Mouse (Mus musculus): ENCODE measurements around the gene Oit1. TPM values are rescaled to one million over a fixed set of nuclear protein-coding genes. Genes with fewer than 3 reads are reported as not detected.

Gene Oit1
- polyA plus RNA-seq (2012): not detected in 2 replicates

DNA sequence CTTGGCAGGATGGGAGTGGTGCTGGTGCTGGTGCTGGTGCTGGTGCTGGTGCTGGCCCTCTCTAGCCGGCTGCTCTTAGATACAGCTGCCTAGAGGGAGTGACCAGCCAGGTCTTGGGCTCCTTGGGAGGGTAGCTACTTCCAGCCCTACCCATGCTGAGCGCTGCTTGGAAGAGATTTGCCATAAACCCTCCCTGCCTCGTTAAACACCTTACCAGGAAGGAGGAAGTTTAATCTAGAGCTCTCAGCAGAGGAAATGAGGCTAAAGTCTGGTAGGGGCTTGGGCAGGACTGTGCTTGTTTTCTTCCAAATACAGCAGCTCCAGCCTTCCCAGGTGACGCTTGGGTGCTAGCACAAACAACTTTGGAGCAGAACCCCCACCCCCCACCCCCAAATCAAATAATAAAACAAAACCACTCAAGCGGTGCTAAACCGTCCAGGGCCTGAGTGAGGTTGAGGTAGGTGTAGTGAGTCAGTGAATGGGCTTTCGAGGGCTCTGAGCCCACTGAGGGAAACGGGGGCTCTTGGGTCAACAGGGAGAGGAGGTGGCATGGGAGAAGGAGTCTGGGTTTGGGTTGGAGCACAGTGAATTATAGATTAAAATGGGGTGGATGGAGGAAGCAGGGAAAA is at the start of gene Oit1:
TSS of gene Oit1 (minus strand) at position 70 of the 629 bp plus-strand sequence.
- no peaks in the 10 kb centered on the region for H3K27me3 ChIP-seq (ENCODE audit: control insufficient read depth)
- no peaks in the 10 kb centered on the region for H3K4me1 ChIP-seq (ENCODE audit: control insufficient read depth)
- H3K36me3 ChIP-seq (ENCODE audit: control insufficient read depth): no peaks in the 10 kb centered on the region
- peaks cover 5% of the 10 kb centered on the region for H3K9me3 ChIP-seq (ENCODE audit: control insufficient read depth, low read length)
- no peak within 1 kb of the TSS for H3K4me3 ChIP-seq (replicated peaks)
- TF ChIP-seq TAL1 (IDR thresholded peaks at IDR 0.05; ENCODE audit: low read length): no peak
- no peak for TF ChIP-seq GATA1 (IDR thresholded peaks at IDR 0.05; ENCODE audit: low read length)

DNA sequence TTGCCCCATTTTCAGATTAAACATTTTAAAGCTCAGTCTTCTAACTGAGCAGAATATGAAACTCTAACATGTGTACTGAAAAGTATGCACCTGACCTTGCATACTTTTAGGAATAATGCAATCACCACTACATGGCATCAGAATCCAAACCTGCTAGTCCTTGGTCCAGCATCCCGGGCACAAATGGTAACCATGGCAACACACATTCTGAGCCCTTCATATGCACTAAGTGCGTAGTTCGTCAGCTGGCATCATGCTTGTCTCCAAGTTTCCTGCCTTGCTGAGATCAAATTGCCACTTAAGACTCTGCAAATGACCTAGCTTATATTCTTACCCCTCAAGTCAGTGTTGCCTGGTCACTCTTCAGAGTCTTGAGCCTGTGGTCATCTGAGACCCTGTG is 44.3 kb upstream of the Oit1 start:
- no peaks in the 10 kb centered on the region for H3K9me3 ChIP-seq (ENCODE audit: control insufficient read depth, low read length)
- H3K4me3 ChIP-seq (replicated peaks): no peak overlapping the region
- no peaks in the 10 kb centered on the region for H3K27me3 ChIP-seq (ENCODE audit: control insufficient read depth)
- TF ChIP-seq TAL1 (IDR thresholded peaks at IDR 0.05; ENCODE audit: low read length) (no peak), GATA1 (IDR thresholded peaks at IDR 0.05; ENCODE audit: low read length) (no peak)
- H3K4me1 ChIP-seq (ENCODE audit: control insufficient read depth): no peaks in the 10 kb centered on the region
- H3K36me3 ChIP-seq (ENCODE audit: control insufficient read depth): no peaks in the 10 kb centered on the region

DNA sequence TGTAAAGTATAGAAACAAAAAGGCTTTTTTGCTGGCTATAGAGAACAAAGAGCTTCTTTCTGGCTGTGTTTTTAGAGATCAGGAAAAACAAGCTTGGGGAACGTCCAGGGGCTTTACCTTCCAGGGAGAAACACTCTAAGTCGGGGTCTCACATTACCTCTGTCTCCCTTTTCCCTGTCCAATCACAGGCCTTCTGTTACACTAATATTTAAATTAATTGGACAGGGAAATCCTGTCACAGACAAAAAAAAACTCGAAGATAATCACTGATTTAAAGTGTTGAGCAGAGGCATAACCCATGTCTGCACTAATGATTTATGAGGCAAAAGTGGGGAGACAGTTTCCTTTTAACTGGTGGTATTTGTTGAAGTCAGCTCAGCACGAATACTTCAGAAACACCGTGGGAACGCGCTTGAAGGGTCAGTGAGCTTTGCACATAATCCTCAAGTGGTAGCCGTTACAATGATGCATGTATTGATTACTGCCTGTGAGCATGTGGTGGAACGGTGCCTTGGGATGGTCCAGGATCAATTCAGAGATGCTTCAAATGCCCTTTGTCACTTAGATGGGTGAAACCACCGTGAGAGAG is 42.7 kb upstream of the Oit1 start:
- TF ChIP-seq TAL1 (IDR thresholded peaks at IDR 0.05; ENCODE audit: low read length) (no peak), GATA1 (IDR thresholded peaks at IDR 0.05; ENCODE audit: low read length) (no peak)

DNA sequence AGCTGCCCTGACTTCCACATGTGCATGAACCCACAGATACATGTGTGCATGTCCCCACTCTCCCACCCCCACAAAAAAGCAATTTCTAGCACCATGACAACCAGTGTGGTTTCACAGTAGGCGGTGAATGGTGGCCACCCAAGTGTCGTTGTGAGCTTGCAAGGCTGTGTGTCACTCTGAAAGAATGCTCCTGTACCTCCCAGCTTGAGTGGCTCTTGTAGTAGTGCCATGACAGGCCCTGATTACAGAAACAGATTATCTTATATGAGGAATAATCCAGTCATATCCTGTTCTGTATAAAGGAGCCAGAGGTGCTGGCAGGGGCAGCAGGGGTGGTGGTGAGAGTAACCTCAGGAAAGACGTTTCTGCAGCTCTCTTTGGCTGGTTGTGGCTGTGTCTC is 40.1 kb upstream of the Oit1 start:
- Histone ChIP-seq H3K4me3 (replicated peaks) (no peak overlapping the region), H3K9me3 (ENCODE audit: control insufficient read depth, low read length) (no peaks in the 10 kb centered on the region), H3K36me3 (ENCODE audit: control insufficient read depth) (no peaks in the 10 kb centered on the region), H3K27me3 (ENCODE audit: control insufficient read depth) (no peaks in the 10 kb centered on the region), H3K4me1 (ENCODE audit: control insufficient read depth) (no peaks in the 10 kb centered on the region)
- no peak for TF ChIP-seq GATA1 (IDR thresholded peaks at IDR 0.05; ENCODE audit: low read length)
- TF ChIP-seq TAL1 (IDR thresholded peaks at IDR 0.05; ENCODE audit: low read length): no peak

More for the DNA sequence above, 42.7 kb upstream of the Oit1 start:
- no peaks in the 10 kb centered on the region for H3K9me3 ChIP-seq (ENCODE audit: control insufficient read depth, low read length)
- no peaks in the 10 kb centered on the region for H3K4me1 ChIP-seq (ENCODE audit: control insufficient read depth)
- no peak overlapping the region for H3K4me3 ChIP-seq (replicated peaks)
- H3K36me3 ChIP-seq (ENCODE audit: control insufficient read depth): no peaks in the 10 kb centered on the region
- no peaks in the 10 kb centered on the region for H3K27me3 ChIP-seq (ENCODE audit: control insufficient read depth)

DNA sequence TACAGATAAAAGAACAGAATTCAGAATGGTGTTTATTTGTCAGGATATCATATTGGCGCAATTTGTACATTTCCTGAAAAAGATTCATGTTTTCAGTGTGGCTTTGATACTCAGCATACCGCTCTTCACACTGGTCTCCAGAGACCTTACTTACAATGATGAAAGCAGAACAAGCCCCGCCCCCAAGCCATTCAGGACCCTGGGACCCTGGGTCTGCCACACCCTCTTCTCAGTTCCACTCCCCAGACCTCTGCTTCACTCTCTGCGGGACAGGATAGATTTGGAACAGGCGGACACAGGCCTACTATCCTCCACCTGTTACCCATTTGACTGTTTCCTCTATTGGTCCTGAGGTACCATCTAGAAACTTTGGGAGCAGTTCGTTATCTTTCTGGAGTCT is 27.4 kb upstream of the Oit1 start:
- Histone ChIP-seq H3K27me3 (ENCODE audit: control insufficient read depth) (no peaks in the 10 kb centered on the region), H3K9me3 (ENCODE audit: control insufficient read depth, low read length) (no peaks in the 10 kb centered on the region), H3K4me1 (ENCODE audit: control insufficient read depth) (no peaks in the 10 kb centered on the region), H3K36me3 (ENCODE audit: control insufficient read depth) (no peaks in the 10 kb centered on the region), H3K4me3 (replicated peaks) (no peak overlapping the region)
- no peak for TF ChIP-seq TAL1 (IDR thresholded peaks at IDR 0.05; ENCODE audit: low read length)
- TF ChIP-seq GATA1 (IDR thresholded peaks at IDR 0.05; ENCODE audit: low read length): no peak

DNA sequence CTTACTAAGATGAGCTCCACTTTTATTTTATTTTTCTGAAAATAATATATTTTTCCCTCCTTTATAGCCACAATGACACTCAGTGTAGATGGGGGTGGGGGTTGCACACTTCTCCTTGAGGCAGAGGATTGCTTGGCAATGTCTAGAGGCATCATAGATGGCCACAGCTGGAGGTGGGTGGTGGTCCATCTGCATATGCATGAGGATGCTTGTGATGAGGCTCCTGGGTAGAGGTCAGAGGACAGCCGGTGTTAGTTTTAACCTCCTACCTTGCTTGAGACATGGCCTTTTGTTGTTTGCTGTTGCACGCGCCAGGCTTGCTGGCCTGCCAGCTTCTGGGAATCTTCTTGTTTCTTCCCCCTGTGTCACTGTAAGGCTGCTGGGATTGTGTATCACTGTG is 24.8 kb upstream of the Oit1 start:
- Histone ChIP-seq H3K4me3 (replicated peaks) (no peak overlapping the region), H3K27me3 (ENCODE audit: control insufficient read depth) (no peaks in the 10 kb centered on the region), H3K9me3 (ENCODE audit: control insufficient read depth, low read length) (no peaks in the 10 kb centered on the region), H3K4me1 (ENCODE audit: control insufficient read depth) (no peaks in the 10 kb centered on the region), H3K36me3 (ENCODE audit: control insufficient read depth) (no peaks in the 10 kb centered on the region)
- TF ChIP-seq GATA1 (IDR thresholded peaks at IDR 0.05; ENCODE audit: low read length) (no peak), TAL1 (IDR thresholded peaks at IDR 0.05; ENCODE audit: low read length) (no peak)

DNA sequence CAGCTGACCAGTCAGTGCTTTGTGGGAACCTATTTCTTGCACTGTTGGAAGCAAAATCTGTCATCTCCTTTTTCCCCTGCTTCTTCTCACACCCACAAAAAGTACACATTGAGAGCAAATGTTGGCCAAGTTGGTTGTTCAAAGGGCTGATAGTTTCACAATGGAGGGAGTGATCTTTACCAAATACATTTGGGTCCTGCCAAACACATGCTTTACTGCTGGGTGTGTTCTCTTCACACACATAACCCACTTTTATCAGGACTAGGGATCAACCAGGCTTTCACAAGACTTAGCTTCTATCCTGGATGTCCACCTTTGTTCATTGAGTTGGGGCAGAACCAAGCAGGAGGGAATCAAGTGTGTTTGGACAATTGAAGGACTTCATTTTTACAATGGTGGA is 20.0 kb upstream of the Oit1 start:
- Histone ChIP-seq H3K36me3 (ENCODE audit: control insufficient read depth) (no peaks in the 10 kb centered on the region), H3K4me1 (ENCODE audit: control insufficient read depth) (no peaks in the 10 kb centered on the region), H3K4me3 (replicated peaks) (no peak overlapping the region), H3K27me3 (ENCODE audit: control insufficient read depth) (no peaks in the 10 kb centered on the region), H3K9me3 (ENCODE audit: control insufficient read depth, low read length) (no peaks in the 10 kb centered on the region)
- TF ChIP-seq TAL1 (IDR thresholded peaks at IDR 0.05; ENCODE audit: low read length) (no peak), GATA1 (IDR thresholded peaks at IDR 0.05; ENCODE audit: low read length) (no peak)

DNA sequence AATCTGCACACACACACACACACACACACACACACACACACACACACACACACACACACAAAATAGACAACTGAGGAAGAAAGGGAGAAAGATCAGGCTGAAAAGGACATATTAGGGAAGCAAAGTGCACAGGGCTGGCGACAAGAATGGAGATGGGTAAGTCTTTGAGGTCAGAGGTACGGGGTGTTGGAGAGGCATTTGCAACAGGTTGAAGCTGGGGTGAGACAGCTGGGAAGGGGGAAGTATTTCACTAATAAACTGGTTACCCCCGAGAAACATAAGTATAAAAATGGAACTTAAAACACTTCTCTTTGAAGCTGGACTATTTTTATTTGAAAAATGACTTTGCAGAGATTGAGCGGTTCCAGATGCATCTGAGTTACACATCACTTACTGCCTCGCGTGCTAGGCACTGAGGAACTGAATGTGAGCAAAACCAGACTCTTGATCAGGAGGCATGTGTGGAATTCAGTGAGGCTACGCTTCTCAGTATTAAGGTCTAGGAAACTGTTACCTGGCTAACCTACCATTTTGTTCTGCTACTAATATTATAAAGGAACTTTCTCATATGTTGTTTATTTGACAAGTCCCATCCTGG is 17.2 kb upstream of the Oit1 start:
- H3K27me3 ChIP-seq (ENCODE audit: control insufficient read depth): no peaks in the 10 kb centered on the region
- H3K9me3 ChIP-seq (ENCODE audit: control insufficient read depth, low read length): no peaks in the 10 kb centered on the region
- H3K4me1 ChIP-seq (ENCODE audit: control insufficient read depth): no peaks in the 10 kb centered on the region
- H3K36me3 ChIP-seq (ENCODE audit: control insufficient read depth): no peaks in the 10 kb centered on the region
- H3K4me3 ChIP-seq (replicated peaks): no peak overlapping the region
- no peak for TF ChIP-seq GATA1 (IDR thresholded peaks at IDR 0.05; ENCODE audit: low read length)
- no peak for TF ChIP-seq TAL1 (IDR thresholded peaks at IDR 0.05; ENCODE audit: low read length)

DNA sequence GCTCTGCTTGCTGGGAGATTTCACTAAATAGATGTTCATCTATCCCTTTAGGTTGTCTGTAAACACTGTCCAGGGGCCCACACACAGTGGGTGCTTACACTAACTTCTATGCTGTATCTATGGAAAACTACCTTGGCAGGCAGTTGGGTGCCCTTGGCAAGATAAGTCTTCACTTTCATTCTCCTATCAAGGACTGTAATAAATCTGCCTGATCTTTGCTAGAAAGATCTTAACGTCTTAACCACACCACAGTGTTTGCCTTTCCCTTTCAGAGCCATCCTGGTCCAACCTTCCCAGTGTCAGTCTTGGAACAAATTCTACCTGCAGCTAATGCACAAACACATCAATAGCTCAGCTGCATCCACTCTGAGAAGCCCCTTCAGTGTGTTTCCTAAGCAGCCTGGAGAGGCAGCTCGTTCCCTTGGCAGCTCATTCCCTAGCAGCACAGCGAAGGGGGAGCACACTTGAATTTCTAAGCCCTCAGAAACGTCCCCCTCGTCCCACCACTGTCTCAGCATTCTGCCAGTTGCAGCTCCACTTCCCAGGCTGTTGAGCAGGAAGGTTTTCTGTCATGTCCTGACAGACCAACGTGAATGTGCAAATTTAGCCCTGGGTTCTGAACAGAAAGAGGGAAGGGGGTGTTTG is 13.7 kb upstream of the Oit1 start:
- H3K4me3 ChIP-seq (replicated peaks): no peak overlapping the region
- H3K27me3 ChIP-seq (ENCODE audit: control insufficient read depth): no peaks in the 10 kb centered on the region
- TF ChIP-seq TAL1 (IDR thresholded peaks at IDR 0.05; ENCODE audit: low read length) (no peak), GATA1 (IDR thresholded peaks at IDR 0.05; ENCODE audit: low read length) (no peak)
- no peaks in the 10 kb centered on the region for H3K36me3 ChIP-seq (ENCODE audit: control insufficient read depth)
- no peaks in the 10 kb centered on the region for H3K9me3 ChIP-seq (ENCODE audit: control insufficient read depth, low read length)
- no peaks in the 10 kb centered on the region for H3K4me1 ChIP-seq (ENCODE audit: control insufficient read depth)
